Mouse (Mus musculus): ENCODE data around the gene Nkap. TPM values are rescaled to one million over a fixed set of nuclear protein-coding genes. Genes with fewer than 3 reads are reported as not detected.
"Not testable (repeated sequence)": the region's sequence is repeated elsewhere in the genome, so short reads cannot be mapped to it uniquely, and the experiment has no call there.

The Nkap gene
- 2.3 and 2.9 TPM in 2 replicates for polyA plus RNA-seq (2012; rRNA removed)

DNA sequence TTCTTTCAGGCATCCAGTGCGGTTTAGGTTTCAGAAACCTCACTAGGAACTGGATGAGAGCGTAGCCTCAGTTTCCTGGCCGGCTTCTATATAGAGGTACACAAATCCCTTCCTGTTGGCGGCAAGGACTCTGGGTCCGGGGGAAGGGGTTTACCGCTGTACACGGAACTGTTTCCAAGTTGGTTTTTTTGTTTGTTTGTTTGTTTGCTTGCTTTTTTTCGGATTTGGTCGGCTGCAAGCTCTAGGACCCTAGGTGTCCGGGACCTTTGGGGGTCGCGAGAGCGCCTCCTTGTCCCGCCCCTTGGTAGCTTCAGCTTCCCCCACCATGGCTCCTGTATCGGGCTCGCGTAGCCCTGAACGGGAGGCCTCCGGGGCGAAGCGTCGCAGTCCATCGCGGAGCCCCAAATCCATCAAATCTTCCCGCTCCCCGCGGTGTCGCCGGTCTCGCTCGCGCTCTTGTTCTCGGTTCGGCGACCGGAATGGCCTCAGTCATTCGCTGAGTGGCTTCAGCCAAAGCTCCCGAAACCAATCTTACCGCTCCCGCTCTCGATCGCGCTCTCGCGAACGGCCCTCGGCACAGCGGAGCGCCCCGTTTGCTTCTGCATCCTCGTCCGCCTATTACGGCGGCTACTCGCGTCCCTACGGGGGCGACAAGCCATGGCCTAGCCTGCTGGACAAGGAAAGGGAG, at the start of gene Nkap:
Gene Nkap (plus strand): TSS at position 125 of the 688 bp plus-strand sequence.
- TF ChIP-seq CTCF (IDR thresholded peaks at IDR 0.05; ENCODE audit: insufficient read depth, low read length) (no peak), POLR2A (IDR thresholded peaks at IDR 0.05; ENCODE audit: borderline replicate concordance, extremely low read depth, low read depth, low read length) (0 out of 2 replicates have a peak, but pooled peaks have one; percentile 36)
- DNase-seq: peak; percentile 63
- 19% methylated on average over 58 of the region's 58 CpGs for WGBS
- Histone ChIP-seq H3K4me3 (replicated peaks; ENCODE audit: extremely low read depth, low read depth, low read length) (peak within 1 kb of the TSS; percentile 67), H3K4me1 (ENCODE audit: control insufficient read depth, insufficient read depth, low read length) (no peaks in the 10 kb centered on the region; the same call in 1 of the 2 replicates)

DNA sequence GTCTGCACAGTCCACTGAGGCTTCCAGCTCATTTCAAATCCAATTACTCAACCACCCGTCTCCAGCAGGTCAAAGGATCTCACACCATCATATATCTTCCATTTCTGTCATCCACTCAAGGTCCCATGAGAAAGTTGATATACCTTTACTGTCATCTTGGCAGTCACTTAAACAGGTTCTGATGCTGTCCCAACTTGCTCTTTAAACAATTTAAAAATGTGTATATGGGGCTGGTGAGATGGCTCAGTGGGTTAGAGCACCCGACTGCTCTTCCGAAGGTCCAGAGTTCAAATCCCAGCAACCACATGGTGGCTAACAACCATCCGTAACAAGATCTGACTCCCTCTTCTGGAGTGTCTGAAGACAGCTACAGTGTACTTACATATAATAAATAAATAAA, 46.2 kb upstream of the Nkap start:
- not testable (repeated sequence) for H3K4me3 ChIP-seq (replicated peaks; ENCODE audit: extremely low read depth, low read depth, low read length); H3K4me1 ChIP-seq (ENCODE audit: control insufficient read depth, insufficient read depth, low read length); DNase-seq
- 84% methylated on average over 4 of the region's 4 CpGs for WGBS

DNA sequence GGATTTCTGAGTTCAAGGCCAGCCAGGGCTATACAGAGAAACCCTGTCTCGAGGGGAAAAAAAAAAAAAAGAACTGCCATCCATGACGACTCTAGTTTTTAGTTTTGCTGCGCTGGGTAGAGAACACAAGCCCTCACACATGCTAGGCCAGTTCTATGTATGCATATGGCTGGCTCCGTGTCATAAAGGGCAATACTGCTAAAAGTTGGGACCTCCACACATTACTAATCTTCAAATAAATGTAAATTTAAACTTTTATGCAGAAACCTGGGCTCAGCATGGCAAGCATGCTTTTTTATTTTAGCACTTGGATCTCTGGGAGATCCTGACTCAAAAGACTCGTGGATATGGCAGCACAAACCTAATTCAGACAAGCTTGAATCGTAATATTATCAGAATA, 45.4 kb upstream of the Nkap start:
- TF ChIP-seq CTCF (IDR thresholded peaks at IDR 0.05; ENCODE audit: insufficient read depth, low read length) (no peak), POLR2A (IDR thresholded peaks at IDR 0.05; ENCODE audit: borderline replicate concordance, extremely low read depth, low read depth, low read length) (no peak)
- H3K4me3 ChIP-seq (replicated peaks; ENCODE audit: extremely low read depth, low read depth, low read length): no peak overlapping the region
- no peak for DNase-seq
- peaks cover 2% of the 10 kb centered on the region for H3K4me1 ChIP-seq (ENCODE audit: control insufficient read depth, insufficient read depth, low read length)
- WGBS: 50% methylated on average over 6 of the region's 6 CpGs

DNA sequence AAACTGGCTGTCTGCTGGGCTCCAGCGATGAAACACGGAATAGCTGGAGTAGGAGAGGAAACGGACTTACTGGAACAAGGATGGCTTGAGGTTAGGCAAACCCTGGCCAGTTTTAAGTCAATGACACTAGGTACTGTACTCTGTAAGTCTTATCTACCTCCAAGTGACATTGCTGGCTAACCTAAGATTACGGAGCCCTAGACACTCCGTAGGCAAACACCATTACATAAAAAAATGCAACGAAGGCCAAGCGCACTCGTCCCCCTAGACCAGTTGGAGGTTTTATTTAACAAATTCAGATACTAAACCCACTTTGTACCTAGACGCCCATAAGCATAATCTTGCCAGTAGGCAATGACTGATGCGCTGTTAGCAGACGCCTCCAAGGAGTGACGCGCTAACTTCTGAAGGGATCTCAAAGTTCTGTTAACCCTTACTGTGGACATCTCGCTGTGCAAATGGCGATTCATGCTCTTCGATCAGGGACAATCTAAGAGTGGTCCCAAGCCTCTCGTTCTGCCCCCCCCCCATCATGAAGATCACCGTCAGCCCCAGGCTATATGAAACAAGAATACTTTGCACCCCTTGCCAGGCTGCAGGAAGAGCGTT, 42.2 kb upstream of the Nkap start:
- WGBS: 22% methylated on average over 19 of the region's 19 CpGs

DNA sequence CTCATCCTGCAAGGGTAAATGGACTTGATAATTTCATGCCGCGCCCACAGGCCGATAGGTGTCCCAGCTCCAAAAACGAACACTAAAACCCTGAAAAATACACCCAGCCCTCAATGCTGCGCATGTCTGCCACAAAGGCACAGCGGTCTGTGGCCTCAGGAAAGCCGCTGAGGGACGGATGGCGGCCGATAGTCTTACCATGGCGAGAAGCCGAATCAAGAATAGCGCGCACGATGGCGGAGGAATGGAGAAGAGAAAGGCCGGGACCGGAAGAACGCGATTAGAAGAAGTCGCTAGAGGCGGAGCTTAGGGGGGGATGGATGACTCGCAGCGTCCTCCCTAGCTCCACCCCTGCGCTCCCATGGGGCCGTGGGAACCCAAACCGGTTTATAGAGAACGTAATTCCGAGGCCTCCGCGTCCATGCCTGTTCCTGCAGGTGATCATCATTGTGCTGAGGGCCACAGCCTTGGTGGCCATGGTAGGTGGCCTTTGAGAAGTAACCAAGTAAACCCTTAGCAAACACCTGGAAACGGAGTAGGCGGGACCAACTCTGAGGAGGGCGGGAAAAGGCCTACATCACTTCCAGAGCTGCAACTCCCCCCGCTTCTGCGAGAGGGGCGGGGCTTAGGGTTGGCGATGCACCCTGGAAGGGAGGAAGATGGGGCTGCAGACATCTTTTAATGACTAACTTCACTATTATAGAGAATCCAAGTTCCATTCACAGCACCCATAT, 41.5 kb upstream of the Nkap start, which contains the start of gene Rpl39:
Gene Rpl39 (minus strand): TSS at position 476 of the 734 bp plus-strand sequence.
- peak; percentile 86; the same call in 1 of the 2 replicates for TF ChIP-seq POLR2A (IDR thresholded peaks at IDR 0.05; ENCODE audit: borderline replicate concordance, extremely low read depth, low read depth, low read length)
- TF ChIP-seq CTCF (IDR thresholded peaks at IDR 0.05; ENCODE audit: insufficient read depth, low read length): no peak
- DNase-seq: peak; percentile 80
- H3K4me1 ChIP-seq (ENCODE audit: control insufficient read depth, insufficient read depth, low read length): peaks cover 2% of the 10 kb centered on the region
- WGBS: 28% methylated on average over 38 of the region's 38 CpGs
- peak within 1 kb of the TSS; percentile 69 for H3K4me3 ChIP-seq (replicated peaks; ENCODE audit: extremely low read depth, low read depth, low read length)

More for the DNA sequence above, 42.2 kb upstream of the Nkap start:
- peak; percentile 5 for DNase-seq
- Histone ChIP-seq H3K4me1 (ENCODE audit: control insufficient read depth, insufficient read depth, low read length) (peaks cover 2% of the 10 kb centered on the region), H3K4me3 (replicated peaks; ENCODE audit: extremely low read depth, low read depth, low read length) (peak overlapping the region; percentile 69)
- no peak for TF ChIP-seq POLR2A (IDR thresholded peaks at IDR 0.05; ENCODE audit: borderline replicate concordance, extremely low read depth, low read depth, low read length)
- no peak for TF ChIP-seq CTCF (IDR thresholded peaks at IDR 0.05; ENCODE audit: insufficient read depth, low read length)

DNA sequence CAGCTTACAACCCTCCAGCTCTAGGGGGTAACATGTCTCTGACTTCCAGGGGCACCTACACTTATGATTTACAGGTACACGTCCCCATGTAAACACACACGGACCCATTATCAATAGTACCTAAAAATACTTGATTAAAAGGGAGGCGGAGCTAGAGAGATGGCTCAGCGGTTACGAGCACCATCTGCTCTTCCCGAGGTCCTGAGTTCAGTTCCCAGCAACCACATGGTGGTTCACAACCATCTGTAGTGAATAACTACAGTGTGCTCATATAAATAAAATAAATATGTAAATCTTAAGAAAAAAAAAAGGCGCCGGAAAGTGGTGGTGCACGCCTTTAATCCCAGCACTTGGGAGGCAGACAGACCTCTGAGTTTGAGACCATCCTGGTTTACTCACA, 40.9 kb upstream of the Nkap start:
- peaks cover 2% of the 10 kb centered on the region for H3K4me1 ChIP-seq (ENCODE audit: control insufficient read depth, insufficient read depth, low read length)
- no peak for DNase-seq
- WGBS: 35% methylated on average over 9 of the region's 9 CpGs
- peak overlapping the region; percentile 38 for H3K4me3 ChIP-seq (replicated peaks; ENCODE audit: extremely low read depth, low read depth, low read length)
- TF ChIP-seq CTCF (IDR thresholded peaks at IDR 0.05; ENCODE audit: insufficient read depth, low read length): no peak
- no peak for TF ChIP-seq POLR2A (IDR thresholded peaks at IDR 0.05; ENCODE audit: borderline replicate concordance, extremely low read depth, low read depth, low read length)

DNA sequence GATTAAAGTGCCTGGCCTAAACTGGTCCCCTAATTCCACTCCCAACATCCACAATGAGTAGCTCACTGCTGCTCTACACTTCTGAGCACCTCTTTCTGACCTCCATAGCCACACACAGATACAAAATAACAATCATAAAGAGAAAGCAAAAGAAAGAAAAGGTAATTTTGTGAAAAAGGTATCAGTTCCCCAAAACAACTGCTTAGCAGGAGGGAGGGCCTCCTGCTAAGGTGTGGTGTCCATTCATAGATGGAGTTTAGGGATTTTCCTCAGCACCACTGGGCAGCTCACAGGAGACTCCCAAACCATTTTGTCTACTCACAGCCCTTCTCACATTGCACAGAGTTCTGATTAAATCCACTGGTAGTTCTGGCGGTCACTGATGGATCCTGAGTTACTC, 37.8 kb upstream of the Nkap start:
- no peaks in the 10 kb centered on the region; the same call in 1 of the 2 replicates for H3K4me1 ChIP-seq (ENCODE audit: control insufficient read depth, insufficient read depth, low read length)
- WGBS: 74% methylated on average over 1 of the region's 1 CpGs
- no peak for TF ChIP-seq CTCF (IDR thresholded peaks at IDR 0.05; ENCODE audit: insufficient read depth, low read length)
- TF ChIP-seq POLR2A (IDR thresholded peaks at IDR 0.05; ENCODE audit: borderline replicate concordance, extremely low read depth, low read depth, low read length): no peak
- no peak for DNase-seq
- H3K4me3 ChIP-seq (replicated peaks; ENCODE audit: extremely low read depth, low read depth, low read length): no peak overlapping the region

DNA sequence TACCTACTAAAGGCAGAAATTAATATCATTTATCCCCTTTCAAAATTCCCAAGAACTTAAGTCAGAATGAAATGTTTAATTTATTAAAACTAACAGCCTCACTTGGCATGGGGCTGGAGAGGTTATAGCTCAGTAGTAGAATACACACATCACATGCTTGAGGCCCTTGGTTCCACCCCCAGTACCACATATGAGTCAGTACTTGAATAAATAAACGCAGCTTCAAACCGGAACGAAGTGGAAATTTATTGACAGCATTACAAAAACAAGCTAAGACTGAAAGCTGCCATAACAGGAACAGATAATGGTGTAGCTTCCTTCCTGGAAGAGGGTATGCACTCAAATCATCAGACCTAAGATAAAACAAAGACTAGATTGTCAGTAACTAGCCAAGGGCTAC, 35.1 kb upstream of the Nkap start:
- no peak for DNase-seq
- no peaks in the 10 kb centered on the region; the same call in 1 of the 2 replicates for H3K4me1 ChIP-seq (ENCODE audit: control insufficient read depth, insufficient read depth, low read length)
- WGBS: 54% methylated on average over 3 of the region's 3 CpGs
- no peak overlapping the region for H3K4me3 ChIP-seq (replicated peaks; ENCODE audit: extremely low read depth, low read depth, low read length)
- no peak for TF ChIP-seq CTCF (IDR thresholded peaks at IDR 0.05; ENCODE audit: insufficient read depth, low read length)
- TF ChIP-seq POLR2A (IDR thresholded peaks at IDR 0.05; ENCODE audit: borderline replicate concordance, extremely low read depth, low read depth, low read length): no peak

DNA sequence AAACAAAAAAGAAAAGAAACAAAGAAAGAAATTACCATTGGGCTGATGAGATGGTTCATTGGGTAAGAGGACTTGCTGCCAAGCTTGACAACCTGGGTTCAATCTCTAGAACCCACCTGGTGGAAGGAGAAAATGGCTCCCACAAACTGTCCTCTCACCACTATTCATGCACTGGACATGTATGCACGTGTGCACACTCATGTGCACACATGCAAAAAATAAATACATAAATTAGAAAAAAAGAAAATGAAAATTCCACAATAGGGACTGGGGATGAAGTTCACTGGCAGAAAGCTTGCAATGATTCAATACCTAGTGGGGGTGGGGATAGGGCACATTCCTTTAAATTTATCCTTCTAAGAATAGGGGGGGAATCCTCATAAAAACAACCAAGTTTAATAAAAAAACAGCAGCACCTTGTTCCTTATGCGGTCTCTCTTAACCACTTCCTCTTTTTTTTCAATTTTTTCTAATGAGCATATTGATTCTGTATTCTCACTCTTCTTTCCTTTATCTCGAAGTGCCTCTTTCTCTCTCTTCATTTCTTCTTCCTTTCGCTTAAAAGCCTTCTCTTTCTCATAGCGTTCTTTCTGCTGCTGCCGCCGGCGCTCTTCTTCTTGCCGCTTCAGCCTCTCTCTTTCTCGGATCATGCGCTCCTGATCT, 31.4 kb upstream of the Nkap start:
- H3K4me1 ChIP-seq (ENCODE audit: control insufficient read depth, insufficient read depth, low read length): no peaks in the 10 kb centered on the region; the same call in 1 of the 2 replicates
- H3K4me3 ChIP-seq (replicated peaks; ENCODE audit: extremely low read depth, low read depth, low read length): no peak overlapping the region
- TF ChIP-seq POLR2A (IDR thresholded peaks at IDR 0.05; ENCODE audit: borderline replicate concordance, extremely low read depth, low read depth, low read length) (no peak), CTCF (IDR thresholded peaks at IDR 0.05; ENCODE audit: insufficient read depth, low read length) (no peak)
- no peak for DNase-seq
- WGBS: 78% methylated on average over 11 of the region's 11 CpGs

Data from lung, adult 2 months (tissue).